Mouse (Mus musculus): ENCODE measurements around the gene Igf2r. TPM values are rescaled to one million over a fixed set of nuclear protein-coding genes. Genes with fewer than 3 reads are reported as not detected.
A peak's percentile ranks its signal among the peaks of the same experiment; 100 is the strongest.

Gene Igf2r
- polyA plus RNA-seq, 1 experiment from 2014 or later: 10.1 TPM

DNA sequence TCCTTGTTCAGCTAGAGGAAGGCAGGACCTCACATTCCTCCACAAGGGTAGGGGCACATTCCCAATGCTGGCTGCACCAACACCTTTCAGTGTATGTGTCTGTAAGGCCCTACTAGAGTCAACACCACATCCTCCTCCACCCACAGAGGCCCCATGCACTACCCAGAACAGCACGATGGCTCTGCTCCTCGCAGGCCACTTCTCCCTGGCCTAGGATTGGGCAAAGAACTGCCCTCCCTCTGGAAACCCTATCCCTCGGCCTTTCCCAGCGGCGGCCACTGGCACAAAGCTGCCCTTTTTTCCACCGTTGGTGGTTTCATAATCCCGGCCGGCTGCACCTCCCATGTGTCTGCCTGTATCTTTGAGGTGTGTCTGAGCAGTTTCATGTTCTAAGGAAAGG lies 46.8 kb downstream of the Igf2r start:
- ATAC-seq (ENCODE audit: low FRiP score): no peak
- 77% methylated on average over 8 of the region's 8 CpGs for WGBS
- H3K27ac ChIP-seq (replicated peaks): no peak overlapping the region
- H3K27me3 ChIP-seq (replicated peaks): no peaks in the 10 kb centered on the region
- peaks cover 39% of the 10 kb centered on the region for H3K4me1 ChIP-seq
- H3K4me3 ChIP-seq (replicated peaks): no peak overlapping the region
- peaks cover 26% of the 10 kb centered on the region for H3K36me3 ChIP-seq
- H3K9ac ChIP-seq (replicated peaks): no peak overlapping the region
- H3K9me3 ChIP-seq (replicated peaks): no peaks in the 10 kb centered on the region
- H3K4me2 ChIP-seq: no peak overlapping the region

DNA sequence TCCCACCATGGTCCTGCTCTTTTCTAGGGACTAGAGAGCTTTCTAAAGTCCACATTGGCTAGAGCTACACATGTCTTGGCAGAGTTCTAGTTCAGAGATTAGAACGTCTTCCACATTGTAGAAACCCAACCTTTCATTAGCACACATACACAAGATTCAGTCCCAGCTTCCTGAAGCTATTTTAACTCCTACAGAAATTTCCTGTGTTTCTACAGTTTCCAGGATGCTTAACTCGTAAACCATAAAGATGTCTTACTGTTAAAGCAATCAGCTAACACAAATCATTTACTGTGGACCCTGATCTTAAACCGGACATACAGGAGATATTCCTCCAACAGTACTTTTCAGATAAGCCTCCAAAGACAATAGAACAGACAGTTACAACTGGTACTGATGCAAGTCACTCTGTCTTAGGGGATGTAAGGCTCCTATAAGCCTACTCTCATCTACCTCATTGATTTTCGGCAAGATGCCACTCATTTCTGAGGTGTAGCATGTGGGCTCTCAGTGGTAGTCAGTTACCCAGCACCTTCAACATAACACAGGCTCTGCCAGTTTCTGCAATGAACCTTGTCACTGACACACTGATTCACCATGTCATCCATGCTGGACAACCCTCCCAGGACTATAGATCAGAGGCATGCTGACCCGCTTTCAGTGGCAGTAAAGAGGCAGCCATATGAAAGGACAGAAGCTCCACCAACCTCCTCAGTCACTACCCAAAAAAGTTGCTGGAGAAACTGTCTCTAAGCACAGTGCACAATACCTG lies 48.2 kb downstream of the Igf2r start:
- Histone ChIP-seq H3K9me3 (replicated peaks) (no peaks in the 10 kb centered on the region), H3K27ac (replicated peaks) (no peak overlapping the region), H3K27me3 (replicated peaks) (no peaks in the 10 kb centered on the region), H3K4me1 (peaks cover 36% of the 10 kb centered on the region), H3K9ac (replicated peaks) (no peak overlapping the region), H3K4me2 (no peak overlapping the region), H3K4me3 (replicated peaks) (no peak overlapping the region), H3K36me3 (peaks cover 33% of the 10 kb centered on the region)
- ATAC-seq (ENCODE audit: low FRiP score): no peak
- WGBS: 89% methylated on average over 5 of the region's 5 CpGs

DNA sequence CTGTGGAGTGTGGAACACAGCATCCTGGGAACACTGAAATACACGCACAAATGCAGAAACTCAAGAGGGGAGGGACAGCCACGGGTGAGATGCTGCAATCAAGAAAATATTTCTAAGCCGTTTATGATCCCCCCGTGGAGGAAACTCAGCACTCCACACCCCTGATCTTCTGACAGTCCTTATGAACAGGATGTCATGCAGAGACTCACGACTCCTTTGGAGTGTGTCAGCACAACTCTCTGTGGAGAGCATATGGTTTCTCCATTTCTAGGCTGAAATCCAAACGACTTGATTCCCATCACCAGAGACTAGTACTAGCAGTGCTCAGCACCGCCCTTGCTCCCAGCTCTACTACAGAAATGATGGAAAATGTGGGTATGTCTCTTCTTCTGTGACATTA lies 51.2 kb downstream of the Igf2r start:
- no peaks in the 10 kb centered on the region for H3K9me3 ChIP-seq (replicated peaks)
- peak; percentile 66; the same call in 1 of the 2 replicates for ATAC-seq (ENCODE audit: low FRiP score)
- H3K9ac ChIP-seq (replicated peaks): no peak overlapping the region
- H3K4me3 ChIP-seq (replicated peaks): no peak overlapping the region
- H3K36me3 ChIP-seq: peaks cover 59% of the 10 kb centered on the region
- no peak overlapping the region for H3K4me2 ChIP-seq
- WGBS: 64% methylated on average over 7 of the region's 7 CpGs
- H3K4me1 ChIP-seq: peaks cover 7% of the 10 kb centered on the region; the same call in 1 of the 2 replicates
- H3K27ac ChIP-seq (replicated peaks): peak overlapping the region; percentile 48
- no peaks in the 10 kb centered on the region for H3K27me3 ChIP-seq (replicated peaks)

DNA sequence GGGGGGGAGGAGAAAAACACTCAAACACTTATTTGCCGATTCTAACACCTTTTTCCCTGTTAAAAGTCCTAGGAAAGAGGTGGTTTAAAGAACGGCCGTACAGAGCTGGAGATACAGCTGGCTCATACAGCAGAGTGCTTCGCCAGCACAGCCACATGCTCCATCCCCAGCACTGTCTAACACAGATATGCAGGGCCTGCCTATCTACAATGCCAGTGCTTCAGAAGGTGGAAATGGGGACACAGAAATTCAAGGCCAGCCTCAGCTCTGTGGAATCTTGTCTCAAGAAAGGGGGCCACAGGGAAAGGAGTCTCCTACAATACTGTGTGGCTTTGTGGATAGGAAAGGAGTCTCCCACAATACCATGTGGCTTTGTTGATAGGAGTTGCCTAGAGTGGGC lies 52.0 kb downstream of the Igf2r start:
- Histone ChIP-seq H3K36me3 (peaks cover 57% of the 10 kb centered on the region), H3K9me3 (replicated peaks) (no peaks in the 10 kb centered on the region), H3K9ac (replicated peaks) (no peak overlapping the region), H3K27me3 (replicated peaks) (no peaks in the 10 kb centered on the region), H3K27ac (replicated peaks) (peak overlapping the region; percentile 58), H3K4me3 (replicated peaks) (no peak overlapping the region), H3K4me1 (peaks cover 7% of the 10 kb centered on the region; the same call in 1 of the 2 replicates), H3K4me2 (no peak overlapping the region)
- no peak for ATAC-seq (ENCODE audit: low FRiP score)
- WGBS: 81% methylated on average over 4 of the region's 4 CpGs

DNA sequence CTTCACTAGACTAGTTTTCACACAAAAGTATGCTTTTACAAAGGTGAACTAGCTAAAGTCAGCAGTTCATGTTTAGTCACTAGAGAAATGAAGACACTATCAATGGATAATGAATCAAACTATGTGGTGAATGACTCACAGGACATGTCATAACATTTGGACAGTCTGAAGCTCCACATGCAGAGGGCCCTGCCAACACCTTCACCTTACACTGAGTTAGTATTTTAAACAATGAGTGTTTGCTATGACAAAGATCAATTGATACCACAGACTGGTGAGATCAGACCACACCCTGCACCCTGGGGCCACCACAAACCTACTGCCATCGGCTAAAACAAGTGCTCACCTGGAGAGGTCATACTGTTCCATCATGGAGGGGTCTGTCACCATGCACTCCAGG lies 54.4 kb downstream of the Igf2r start:
- H3K4me1 ChIP-seq: peaks cover 7% of the 10 kb centered on the region; the same call in 1 of the 2 replicates
- no peaks in the 10 kb centered on the region for H3K27me3 ChIP-seq (replicated peaks)
- H3K27ac ChIP-seq (replicated peaks): no peak overlapping the region
- H3K9me3 ChIP-seq (replicated peaks): no peaks in the 10 kb centered on the region
- H3K4me2 ChIP-seq: no peak overlapping the region
- no peak overlapping the region for H3K9ac ChIP-seq (replicated peaks)
- no peak overlapping the region for H3K4me3 ChIP-seq (replicated peaks)
- WGBS: 85% methylated on average over 1 of the region's 1 CpGs
- peaks cover 69% of the 10 kb centered on the region for H3K36me3 ChIP-seq
- ATAC-seq (ENCODE audit: low FRiP score): no peak

DNA sequence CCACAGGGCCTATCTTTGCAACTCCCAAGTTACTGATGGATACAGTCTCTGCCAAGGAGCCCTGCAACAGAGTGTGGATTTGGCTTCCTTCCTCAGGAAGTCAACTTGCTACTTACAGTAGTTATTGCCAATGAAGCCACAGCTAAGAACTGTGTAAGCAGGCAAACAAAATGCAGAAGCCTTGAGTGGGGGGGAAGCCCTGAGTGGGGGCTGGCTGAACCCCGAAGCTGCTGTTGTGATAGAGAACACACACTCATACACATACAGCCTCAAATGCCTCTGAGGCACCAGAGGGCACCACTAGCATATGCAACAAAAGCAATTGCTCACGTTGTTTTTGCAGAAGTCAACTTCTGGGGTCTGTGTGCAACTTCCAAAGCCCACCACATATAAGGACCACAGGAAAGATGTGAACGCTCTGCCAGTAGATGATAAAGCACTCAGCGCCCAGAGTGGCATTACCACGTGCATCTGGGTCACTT lies 55.3 kb downstream of the Igf2r start:
- H3K27me3 ChIP-seq (replicated peaks): no peaks in the 10 kb centered on the region
- H3K4me2 ChIP-seq: no peak overlapping the region
- H3K9me3 ChIP-seq (replicated peaks): no peaks in the 10 kb centered on the region
- peaks cover 6% of the 10 kb centered on the region; the same call in 1 of the 2 replicates for H3K4me1 ChIP-seq
- ATAC-seq (ENCODE audit: low FRiP score): no peak
- peaks cover 68% of the 10 kb centered on the region for H3K36me3 ChIP-seq
- no peak overlapping the region for H3K27ac ChIP-seq (replicated peaks)
- H3K4me3 ChIP-seq (replicated peaks): no peak overlapping the region
- WGBS: 87% methylated on average over 5 of the region's 5 CpGs
- H3K9ac ChIP-seq (replicated peaks): no peak overlapping the region

DNA sequence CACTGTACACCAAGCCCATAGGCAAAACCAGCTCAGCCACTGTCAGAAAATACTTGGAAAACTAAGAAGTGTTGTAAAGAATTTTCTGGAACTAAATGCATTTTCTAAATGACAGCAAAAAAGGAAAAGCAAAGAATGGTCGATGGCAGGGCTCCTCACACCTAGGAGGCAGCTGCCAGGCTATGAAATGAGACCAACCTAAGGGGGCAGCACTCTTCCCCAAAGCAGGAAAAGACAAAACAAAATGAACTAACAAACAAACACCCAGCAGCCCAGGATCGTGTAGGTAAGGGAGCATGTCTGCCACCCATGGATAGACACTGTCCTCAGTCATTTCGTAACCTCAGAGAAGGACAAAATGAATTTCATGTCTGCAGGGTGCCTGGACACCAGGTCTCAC lies 56.5 kb downstream of the Igf2r start:
- H3K36me3 ChIP-seq: peaks cover 71% of the 10 kb centered on the region

DNA sequence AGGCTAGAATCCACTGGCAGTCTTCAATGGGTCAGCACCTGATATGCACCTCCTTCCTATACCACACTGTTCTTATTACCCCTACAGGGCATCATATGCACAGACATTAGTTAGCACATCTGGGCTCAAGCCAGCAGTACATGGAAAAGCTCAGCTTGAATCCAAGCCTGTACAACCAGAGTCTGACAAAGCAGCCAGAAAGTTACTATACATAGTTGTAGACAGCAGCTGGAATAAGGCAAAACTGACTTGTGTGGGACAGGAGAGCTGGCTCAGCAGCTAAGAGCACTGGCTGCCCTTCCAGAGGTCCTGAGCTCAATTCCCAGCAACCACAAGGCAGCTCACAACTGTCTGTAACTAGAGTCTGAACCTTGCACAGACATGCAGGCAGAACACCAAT lies 57.3 kb downstream of the Igf2r start:
- Histone ChIP-seq H3K4me1 (no peaks in the 10 kb centered on the region), H3K36me3 (peaks cover 71% of the 10 kb centered on the region), H3K9me3 (replicated peaks) (no peaks in the 10 kb centered on the region), H3K4me3 (replicated peaks) (no peak overlapping the region), H3K27me3 (replicated peaks) (no peaks in the 10 kb centered on the region), H3K27ac (replicated peaks) (no peak overlapping the region), H3K9ac (replicated peaks) (no peak overlapping the region), H3K4me2 (no peak overlapping the region)
- no peak for ATAC-seq (ENCODE audit: low FRiP score)

More for the DNA sequence above, 56.5 kb downstream of the Igf2r start:
- 82% methylated on average over 3 of the region's 3 CpGs for WGBS
- Histone ChIP-seq H3K9me3 (replicated peaks) (no peaks in the 10 kb centered on the region), H3K27me3 (replicated peaks) (no peaks in the 10 kb centered on the region), H3K27ac (replicated peaks) (no peak overlapping the region), H3K4me3 (replicated peaks) (no peak overlapping the region), H3K4me2 (no peak overlapping the region), H3K9ac (replicated peaks) (no peak overlapping the region), H3K4me1 (0 out of 2 replicates have a peak, but pooled peaks cover under 1% of the 10 kb centered on the region)
- ATAC-seq (ENCODE audit: low FRiP score): no peak

DNA sequence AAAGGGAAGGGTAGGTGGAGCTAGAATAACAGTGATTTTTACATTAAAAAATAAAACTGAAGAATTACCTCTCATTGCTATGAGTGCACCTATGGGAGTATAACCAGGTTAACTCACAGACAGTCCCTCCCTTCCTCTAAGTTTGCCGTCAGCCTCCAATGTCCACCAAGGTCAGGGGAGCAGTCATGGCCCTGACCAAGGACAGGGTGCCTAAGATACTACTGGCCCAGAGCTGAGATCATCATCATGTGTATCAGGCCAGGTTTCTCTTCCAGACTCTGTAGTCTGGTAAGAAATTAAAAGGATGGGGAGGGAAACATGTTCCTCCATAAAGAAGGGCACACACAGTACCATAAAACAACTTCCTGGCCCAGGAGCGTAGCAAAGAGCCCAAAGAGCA lies 58.5 kb downstream of the Igf2r start:
- Histone ChIP-seq H3K4me1 (no peaks in the 10 kb centered on the region), H3K36me3 (peaks cover 66% of the 10 kb centered on the region), H3K4me2 (no peak overlapping the region), H3K9ac (replicated peaks) (no peak overlapping the region), H3K27me3 (replicated peaks) (no peaks in the 10 kb centered on the region), H3K9me3 (replicated peaks) (no peaks in the 10 kb centered on the region), H3K4me3 (replicated peaks) (no peak overlapping the region), H3K27ac (replicated peaks) (no peak overlapping the region)
- no peak for ATAC-seq (ENCODE audit: low FRiP score)
- 85% methylated on average over 2 of the region's 2 CpGs for WGBS

DNA sequence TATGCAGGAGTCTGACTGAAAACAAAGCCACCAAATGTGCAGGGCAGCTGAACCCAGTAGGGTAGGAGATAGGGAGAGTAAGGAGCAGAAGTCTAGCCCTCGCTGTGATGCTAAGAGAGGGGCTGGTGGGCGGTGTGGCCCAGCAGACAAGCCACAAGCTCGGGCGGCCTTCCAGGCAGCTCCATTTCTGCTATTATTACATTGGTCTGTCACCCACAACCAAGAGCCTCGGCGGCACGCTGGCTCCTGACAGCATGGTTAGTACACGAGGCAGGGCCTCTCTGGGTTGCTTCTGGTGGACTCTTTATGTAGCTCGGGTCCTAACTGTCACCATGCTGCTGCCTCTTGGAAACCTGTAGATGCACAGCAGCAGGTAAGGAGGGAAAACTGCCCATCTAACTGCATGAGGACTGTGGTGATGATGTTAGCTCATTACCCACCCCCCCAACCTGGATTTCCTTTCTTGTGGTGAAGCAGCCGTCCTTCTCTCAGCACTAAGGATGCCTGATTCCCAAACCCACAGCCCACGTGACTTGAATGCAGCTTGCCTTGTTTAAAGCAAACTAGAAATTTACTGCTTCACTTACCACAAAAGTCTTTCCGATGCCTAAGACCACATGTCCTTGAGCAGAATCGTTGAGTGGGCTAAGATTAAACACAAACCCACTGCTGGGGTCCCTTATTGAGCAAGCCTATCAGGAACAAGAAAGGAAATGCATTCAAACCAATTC lies 59.2 kb downstream of the Igf2r start:
- Histone ChIP-seq H3K9ac (replicated peaks) (no peak overlapping the region), H3K9me3 (replicated peaks) (no peaks in the 10 kb centered on the region), H3K4me3 (replicated peaks) (no peak overlapping the region), H3K27me3 (replicated peaks) (no peaks in the 10 kb centered on the region), H3K4me1 (no peaks in the 10 kb centered on the region), H3K4me2 (no peak overlapping the region), H3K27ac (replicated peaks) (no peak overlapping the region), H3K36me3 (peaks cover 64% of the 10 kb centered on the region)
- no peak for ATAC-seq (ENCODE audit: low FRiP score)
- WGBS: 84% methylated on average over 13 of the region's 13 CpGs

DNA sequence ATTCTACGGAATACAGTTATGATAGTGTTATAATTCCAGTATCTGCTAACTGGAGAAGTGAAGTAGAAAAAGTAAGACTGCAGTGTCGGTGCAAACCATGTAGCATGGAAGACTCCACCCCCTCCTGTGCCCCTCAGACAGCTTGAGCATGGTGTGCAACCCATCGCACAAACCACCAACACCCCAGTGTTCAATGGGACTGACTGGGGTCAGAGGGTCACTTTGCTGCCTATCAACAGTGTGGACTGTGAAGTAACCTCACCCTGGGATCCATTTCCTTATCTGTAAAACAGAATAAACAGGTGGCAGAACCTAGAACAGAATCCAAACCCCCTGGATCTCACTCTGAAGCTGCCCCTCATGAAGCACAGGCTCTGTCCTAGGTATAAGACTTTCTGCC lies 61.1 kb downstream of the Igf2r start:
- WGBS: 92% methylated on average over 3 of the region's 3 CpGs
- no peak for ATAC-seq (ENCODE audit: low FRiP score)
- Histone ChIP-seq H3K4me3 (replicated peaks) (no peak overlapping the region), H3K9me3 (replicated peaks) (no peaks in the 10 kb centered on the region), H3K36me3 (peaks cover 64% of the 10 kb centered on the region), H3K27me3 (replicated peaks) (no peaks in the 10 kb centered on the region), H3K9ac (replicated peaks) (no peak overlapping the region), H3K4me2 (no peak overlapping the region), H3K27ac (replicated peaks) (no peak overlapping the region), H3K4me1 (no peaks in the 10 kb centered on the region)

DNA sequence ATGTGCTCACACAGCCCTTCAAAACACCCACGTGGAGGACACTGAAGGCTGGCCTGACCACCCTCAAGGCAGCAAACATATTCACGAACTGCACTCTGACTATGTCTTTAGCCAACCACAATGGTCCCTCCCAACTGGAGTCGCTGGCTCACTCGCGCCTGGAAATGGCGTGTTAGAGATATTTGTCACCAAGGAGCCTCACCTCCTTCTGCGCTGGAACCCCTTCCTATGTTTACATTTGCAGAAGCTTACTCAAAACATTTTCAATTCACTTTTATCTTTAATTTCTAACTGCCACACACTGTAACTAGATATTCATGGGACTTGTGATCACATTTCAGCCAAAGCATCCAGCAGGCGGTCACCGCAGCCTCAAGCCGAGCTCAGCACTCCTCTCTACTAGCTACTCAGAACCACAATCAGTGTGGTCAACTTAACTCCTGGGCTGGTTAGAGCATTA lies 62.8 kb downstream of the Igf2r start:
- 92% methylated on average over 10 of the region's 10 CpGs for WGBS
- Histone ChIP-seq H3K36me3 (peaks cover 74% of the 10 kb centered on the region), H3K4me3 (replicated peaks) (no peak overlapping the region), H3K9ac (replicated peaks) (no peak overlapping the region), H3K4me2 (no peak overlapping the region), H3K27ac (replicated peaks) (no peak overlapping the region), H3K9me3 (replicated peaks) (no peaks in the 10 kb centered on the region), H3K4me1 (no peaks in the 10 kb centered on the region), H3K27me3 (replicated peaks) (no peaks in the 10 kb centered on the region)
- no peak for ATAC-seq (ENCODE audit: low FRiP score)
